In the genomic region with DNA sequence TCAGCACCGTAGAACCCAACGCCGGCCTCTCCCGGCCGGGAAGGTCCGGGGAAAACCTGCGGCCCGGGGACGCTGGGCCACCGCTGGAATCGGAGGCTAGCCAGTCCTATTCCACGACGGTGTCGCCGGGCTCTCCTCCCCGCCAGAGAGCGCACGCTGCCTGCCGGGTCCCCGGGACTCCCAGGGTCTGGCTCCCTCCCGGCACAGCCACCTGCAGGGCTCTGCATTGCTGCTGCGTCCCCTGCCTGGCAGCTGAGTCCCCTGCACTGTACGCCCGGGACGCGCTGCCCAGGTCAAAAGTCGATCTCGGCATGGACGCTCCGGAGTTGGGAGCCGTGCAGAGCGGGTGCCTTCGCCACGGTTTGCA, we compare ENCODE assay signal across 8 mouse cellular contexts.
DNase-seq lines count a peak whose midpoint lies in the region; ATAC-seq and TF ChIP-seq lines count a peak whose summit lies in the region.

No protein-coding gene starts in this region.

- no peak for DNase-seq in Patski (ENCODE audit: low read depth, low spot score)
- DNase-seq in cerebellum, postnatal 36 days, result peak; percentile 41 to 49
- DNase-seq in gastrocnemius, adult 8-10 months (ENCODE audit: low spot score in 2 of 2), result peak; percentile 55 to 73
- DNase-seq in limb, embryonic 10.5 days (ENCODE audit: low spot score), result peak; percentile 79
- peak; percentile 76 for DNase-seq in right cerebral cortex, postnatal 25 days
- DNase-seq in yolk sac, embryonic 10.5 days (ENCODE audit: low spot score), result peak; percentile 77

- peak; percentile 87 for TF ChIP-seq CTCF in Patski (IDR thresholded peaks at IDR 0.05)

- in situ Hi-C loops in Patski (cut with MboI; ENCODE audit: low pct_unique_long_range_greater_than_20kb), result loop anchor here (10.0 kb wide), 1 partner anchor 90 kb away; no protein-coding TSS in a partner anchor

- no peaks in the 10 kb centered on the region for H3K27me3 ChIP-seq in Patski
- peaks cover 65% of the 10 kb centered on the region for H3K27me3 ChIP-seq in limb, embryonic 10.5 days (ENCODE audit: low read depth, poor library complexity, severe bottlenecking)

- H3K36me3 ChIP-seq in limb, embryonic 10.5 days, result no peaks in the 10 kb centered on the region

- WGBS in limb, embryonic 10.5 days, result 1% methylated on average over 34 of the region's 34 CpGs

- peak overlapping the region; percentile 88 for H3K27ac ChIP-seq in limb, embryonic 10.5 days

- peak overlapping the region; percentile 85 for H3K4me3 ChIP-seq in limb, embryonic 10.5 days

- CTCF ChIA-PET in Patski (lab: Charles Lee), result interaction anchor here (0.9 to 1.5 kb wide), 4 partner anchors 32 to 94 kb away, joined by 3 to 4 read pairs (median 4); no protein-coding TSS in a partner anchor

- H3K9me3 ChIP-seq in limb, embryonic 10.5 days (replicated peaks), result no peaks in the 10 kb centered on the region

- peaks cover 38% of the 10 kb centered on the region for H3K4me1 ChIP-seq in limb, embryonic 10.5 days

- peak; percentile 82 for ATAC-seq in Patski
- peak; percentile 48 for ATAC-seq in inflammation-experienced regulatory T-cells, adult 6 months
- ATAC-seq in megakaryocyte-erythroid progenitor cell, adult 5-6 weeks (replicated peaks; ENCODE audit: low FRiP score, low TSS enrichment, poor library complexity, severe bottlenecking), result peak; percentile 77

- POLR2A ChIA-PET in Patski (lab: Charles Lee), result interaction anchor here (5.7 kb wide), 1 partner anchor 31 kb away, joined by 28 read pairs; no protein-coding TSS in a partner anchor
